Mouse (Mus musculus) kidney, adult 2 months (tissue): Measurements from ENCODE around the gene 4930519G04Rik. TPM values are rescaled to one million over a fixed set of nuclear protein-coding genes. Genes with fewer than 3 reads are reported as not detected.

Source experiments
- DNase-seq: peaks from one replicate; pipeline ENCODE4 v3.0.0; 2021
- H3K27ac ChIP-seq: fragments of 200-500 bp; 2 replicates; pipeline ENCODE4 v1.5.1; 2012; ENCODE audit warnings: low read depth, low read length, control low read depth, inconsistent platforms; ENCODE audit not compliant: insufficient read depth
- H3K27me3 ChIP-seq: fragments of 200-500 bp; replicated peaks from 2 replicates; pipeline ENCODE4 v1.6.1; 2012; ENCODE audit warnings: mild to moderate bottlenecking, moderate library complexity, low read length, inconsistent platforms; ENCODE audit not compliant: control insufficient read depth, insufficient read depth
- H3K36me3 ChIP-seq: fragments of 200-500 bp; 2 replicates; pipeline ENCODE4 v1.6.1; 2012; ENCODE audit warnings: mild to moderate bottlenecking, moderate library complexity, low read length, inconsistent platforms; ENCODE audit not compliant: control insufficient read depth, insufficient read depth
- H3K4me1 ChIP-seq: fragments of 200-500 bp; 2 replicates; pipeline ENCODE4 v1.6.1; 2011; ENCODE audit warnings: low read length; ENCODE audit not compliant: control insufficient read depth, insufficient read depth
- H3K4me3 ChIP-seq: fragments of 200-500 bp; 2 replicates; pipeline ENCODE4 v1.5.1; 2011; ENCODE audit warnings: mild to moderate bottlenecking, low read depth, low read length, control low read depth; ENCODE audit not compliant: insufficient read depth
- CTCF ChIP-seq: fragments of 200-500 bp; conservative IDR thresholded peaks from 2 replicates; pipeline ENCODE4 v1.5.1; 2011; ENCODE audit warnings: low read depth, mild to moderate bottlenecking, control low read depth, low read length, moderate library complexity, mixed read lengths; ENCODE audit not compliant: insufficient read depth, insufficient read length
- POLR2A ChIP-seq: fragments of 200-500 bp; IDR thresholded peaks from one replicate; pipeline ENCODE4 v1.6.1; 2011; ENCODE audit warnings: low read depth, low read length, control low read depth
- WGBS: fragments of 180-500 bp; shearing (Covaris S2); methylation state at CpG from one replicate; pipeline ENCODE4 v1.1.7; 2018; 5-methylcytosine and 5-hydroxymethylcytosine counted together
- polyA plus RNA-seq: library from polyadenylated mRNA; depleted of rRNA; stranded (reverse); fragments of >200 nt; gene quantifications from 2 replicates; pipeline ENCODE4 v1.2.3, GENCODE M21; 2012; rRNA removed

Gene 4930519G04Rik
- polyA plus RNA-seq, 1 experiment, result not detected

DNA sequence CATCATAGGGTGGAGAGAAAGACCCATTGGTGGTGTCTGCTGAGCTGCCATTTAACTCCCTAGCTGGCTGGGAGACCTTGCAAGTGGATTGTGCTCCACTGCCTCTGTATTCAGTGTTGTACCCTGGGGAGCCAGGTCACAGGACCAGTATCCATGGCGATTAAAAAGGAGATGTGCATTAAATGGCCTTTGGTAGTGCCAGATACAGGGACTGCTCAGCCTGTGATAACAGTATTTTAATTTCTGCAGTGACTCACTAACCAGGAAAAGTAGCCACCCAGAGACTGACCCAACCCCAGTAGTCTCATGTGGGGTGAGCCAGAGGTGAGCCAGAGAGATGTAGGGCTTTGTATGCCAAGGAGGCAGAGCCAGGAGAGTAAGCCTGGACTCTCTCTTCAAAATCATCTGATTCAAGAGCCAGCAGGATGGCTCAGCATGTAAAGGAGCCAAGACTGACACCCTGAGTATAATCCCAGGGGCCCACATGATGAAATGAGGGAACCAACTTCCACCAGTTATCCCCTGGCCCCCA is 72.8 kb downstream of the 4930519G04Rik start:
- H3K27me3 ChIP-seq, result no peaks in the 10 kb centered on the region
- DNase-seq, result no peak
- no peak overlapping the region for H3K4me3 ChIP-seq
- H3K36me3 ChIP-seq, result no peaks in the 10 kb centered on the region
- no peak for TF ChIP-seq POLR2A
- no peak for TF ChIP-seq CTCF
- H3K27ac ChIP-seq, result no peak overlapping the region
- peaks cover 7% of the 10 kb centered on the region; the same call in 1 of the 2 replicates for H3K4me1 ChIP-seq
- 74% methylated on average over 1 of the region's 1 CpGs for WGBS

DNA sequence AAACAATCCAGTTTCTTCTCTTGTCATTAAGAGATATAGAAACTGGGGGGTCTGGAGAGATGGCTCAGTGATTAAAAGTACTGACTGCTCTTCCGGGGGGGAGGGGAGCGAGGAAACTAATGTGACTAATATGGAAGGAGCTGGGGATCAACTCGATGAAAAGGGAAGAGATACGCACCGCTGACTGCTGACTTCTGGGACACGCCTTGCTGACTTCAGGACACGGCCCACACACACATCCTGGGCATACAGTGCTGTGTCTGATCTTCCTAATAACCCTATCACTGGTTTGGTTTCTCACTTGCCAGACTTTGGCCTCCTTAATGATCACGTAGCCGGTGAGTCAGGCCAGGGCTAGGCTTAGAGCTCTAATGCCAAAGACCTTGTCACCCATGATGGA is 73.3 kb downstream of the 4930519G04Rik start:
- H3K27me3 ChIP-seq, result no peaks in the 10 kb centered on the region
- H3K4me3 ChIP-seq, result no peak overlapping the region
- WGBS, result 58% methylated on average over 9 of the region's 9 CpGs
- peaks cover 6% of the 10 kb centered on the region; the same call in 1 of the 2 replicates for H3K4me1 ChIP-seq
- no peak for TF ChIP-seq POLR2A
- TF ChIP-seq CTCF, result no peak
- peak; percentile 33 for DNase-seq
- no peak overlapping the region for H3K27ac ChIP-seq
- H3K36me3 ChIP-seq, result no peaks in the 10 kb centered on the region

DNA sequence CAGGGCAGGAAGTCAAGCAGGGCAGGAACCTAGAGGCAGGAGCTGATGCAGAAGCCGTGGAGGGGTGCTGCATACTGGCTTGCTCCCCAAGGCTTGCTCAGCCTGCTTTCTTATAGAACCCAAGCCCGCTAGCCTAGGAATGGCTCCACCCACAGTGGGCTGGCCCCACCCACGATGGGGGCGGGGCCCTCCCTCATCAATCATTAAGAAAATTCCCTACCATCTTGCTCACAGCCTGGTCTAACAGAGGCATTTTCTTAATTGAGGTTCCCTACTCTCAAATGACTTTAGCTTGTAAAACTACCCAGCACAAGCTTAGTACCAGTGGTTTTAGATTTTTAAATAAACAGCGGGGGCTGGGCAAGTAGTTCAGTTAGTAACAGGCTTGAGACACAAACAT is 78.2 kb downstream of the 4930519G04Rik start:
- DNase-seq, result no peak
- Histone ChIP-seq H3K36me3 (no peaks in the 10 kb centered on the region), H3K27me3 (no peaks in the 10 kb centered on the region), H3K4me1 (no peaks in the 10 kb centered on the region), H3K4me3 (no peak overlapping the region), H3K27ac (no peak overlapping the region)
- no peak for TF ChIP-seq CTCF
- WGBS, result 63% methylated on average over 5 of the region's 5 CpGs

DNA sequence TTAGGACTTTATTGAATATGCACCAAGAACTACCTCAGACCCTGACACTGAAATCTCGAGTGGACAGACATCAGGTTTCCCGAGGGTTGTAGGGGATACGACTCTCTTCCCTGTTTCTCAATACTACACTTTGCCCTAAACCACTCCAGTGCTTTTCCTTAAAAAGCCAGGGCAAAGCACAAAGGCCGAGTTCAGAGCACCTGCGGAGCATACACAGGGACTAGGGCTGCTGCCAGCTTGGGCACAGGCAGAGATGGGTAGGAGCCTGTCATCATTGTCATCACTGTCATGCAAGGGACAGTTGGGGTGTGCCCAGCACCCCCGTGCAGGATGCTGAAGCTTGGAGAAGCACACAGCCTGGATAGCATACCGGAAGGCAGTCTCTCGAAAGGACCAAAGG is 79.7 kb downstream of the 4930519G04Rik start:
- WGBS, result 69% methylated on average over 8 of the region's 8 CpGs
- TF ChIP-seq CTCF (no peak), POLR2A (no peak)
- Histone ChIP-seq H3K36me3 (no peaks in the 10 kb centered on the region), H3K27me3 (no peaks in the 10 kb centered on the region), H3K4me3 (no peak overlapping the region), H3K27ac (no peak overlapping the region), H3K4me1 (no peaks in the 10 kb centered on the region)
- peak; percentile 73 for DNase-seq

Other genes with a start within 250 kb of the 4930519G04Rik start
- gene Trpv4, start 195.2 kb upstream of the 4930519G04Rik start, polyA plus RNA-seq, result 127 and 164 TPM in 2 replicates
- 89.1 and 95.7 TPM in 2 replicates for gene Gltp, start 162.7 kb upstream of the 4930519G04Rik start, polyA plus RNA-seq
- gene Tchp, start 145.9 kb upstream of the 4930519G04Rik start, polyA plus RNA-seq, result 11.4 and 12.1 TPM in 2 replicates
- gene Ankrd13a, start 79.0 kb upstream of the 4930519G04Rik start, polyA plus RNA-seq, result 47.7 and 51.6 TPM in 2 replicates
- 30.5 and 32.3 TPM in 2 replicates for gene Git2, start 78.1 kb upstream of the 4930519G04Rik start, polyA plus RNA-seq
- gene 1500011B03Rik, start 30.2 kb upstream of the 4930519G04Rik start, polyA plus RNA-seq, result 30.2 and 34.7 TPM in 2 replicates
- gene Gm9936, start 5.0 kb downstream of the 4930519G04Rik start, polyA plus RNA-seq, result not detected in 2 replicates
- gene Oasl2, start 43.3 kb downstream of the 4930519G04Rik start, polyA plus RNA-seq, result 10.2 and 11.2 TPM in 2 replicates
- gene Oasl1, start 69.6 kb downstream of the 4930519G04Rik start, polyA plus RNA-seq, result 4.3 and 5.7 TPM in 2 replicates
- gene 2210016L21Rik, start 88.5 kb downstream of the 4930519G04Rik start, polyA plus RNA-seq, result 23.5 and 26.1 TPM in 2 replicates
- gene Hnf1a, start 117.4 kb downstream of the 4930519G04Rik start, polyA plus RNA-seq, result 24.2 and 29.5 TPM in 2 replicates
- 51.5 and 57.0 TPM in 2 replicates for gene Sppl3, start 157.5 kb downstream of the 4930519G04Rik start, polyA plus RNA-seq
- gene Gm10401, start 244.6 kb downstream of the 4930519G04Rik start, polyA plus RNA-seq, result not detected in 2 replicates